Mouse (Mus musculus) brain, embryonic 14.5 days (tissue): ENCODE measurements at regions not wholly inside any gene's neighbourhood (a gene's known extent, or its start where the extent isn't known, plus 50 kb on each side); places are given as distances from the start of the nearest gene placed in this dataset.

Experiments used
- CTCF ChIP-seq: fragments of 200-500 bp; IDR thresholded peaks from 2 replicates; pipeline ENCODE4 v1.5.1; 2012; ENCODE audit warnings: inconsistent platforms, mild to moderate bottlenecking, moderate library complexity, borderline replicate concordance; ENCODE audit not compliant: insufficient read depth, insufficient read length; ENCODE audit errors: extremely low read depth
- POLR2A ChIP-seq: fragments of 200-500 bp; IDR thresholded peaks from 2 replicates; pipeline ENCODE4 v1.6.1; 2012; ENCODE audit warnings: mild to moderate bottlenecking, inconsistent platforms, borderline replicate concordance; ENCODE audit not compliant: poor library complexity, insufficient read depth, insufficient read length, severe bottlenecking; ENCODE audit errors: extremely low read depth

DNA sequence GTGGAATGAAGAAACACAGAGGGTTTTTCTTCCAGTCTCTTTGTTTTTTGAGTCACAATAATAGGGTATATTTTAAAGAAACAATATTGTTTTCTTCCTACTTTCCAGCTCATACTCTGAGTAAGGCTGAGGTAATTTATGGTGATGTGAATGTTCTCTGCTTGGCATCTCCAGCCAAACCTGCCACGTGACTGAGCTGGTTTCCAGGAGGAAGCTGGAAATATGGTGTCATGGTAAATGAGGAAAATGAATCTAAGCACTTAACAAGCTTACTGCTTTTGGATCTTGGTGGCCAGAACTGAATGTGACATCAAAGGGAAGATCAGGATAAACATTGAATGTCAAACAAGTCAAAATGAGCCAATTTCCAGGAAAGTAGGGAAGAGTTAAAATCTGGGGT is 215.8 kb upstream of the Sp8 start:
- TF ChIP-seq CTCF (no peak), POLR2A (no peak)
